Mouse (Mus musculus) forebrain, embryonic 16.5 days (tissue): ENCODE data around the gene Tymp. TPM values are rescaled to one million over a fixed set of nuclear protein-coding genes. Genes with fewer than 3 reads are reported as not detected.

Source experiments
- ATAC-seq: fragments of 200-750 bp; cut with Nextera tagmentation; 2 replicates; pipeline ENCODE4 v1.8.0; 2017; ENCODE audit warnings: mild to moderate bottlenecking, moderate library complexity
- H3K27ac ChIP-seq: fragments of 300-500 bp; sonication (generic); 2 replicates; pipeline ENCODE4 v1.5.1; 2014; ENCODE audit warnings: low read length, control low read depth
- H3K27me3 ChIP-seq: fragments of 300-500 bp; sonication (generic); replicated peaks from 2 replicates; pipeline ENCODE4 v1.6.1; 2014; ENCODE audit warnings: low read length; ENCODE audit not compliant: control insufficient read depth, insufficient read depth
- H3K36me3 ChIP-seq: fragments of 300-500 bp; sonication (generic); 2 replicates; pipeline ENCODE4 v1.6.1; 2014; ENCODE audit not compliant: control insufficient read depth, insufficient read depth
- H3K4me1 ChIP-seq: fragments of 300-500 bp; sonication (generic); replicated peaks from 2 replicates; pipeline ENCODE4 v1.6.1; 2014; ENCODE audit warnings: low read length; ENCODE audit not compliant: control insufficient read depth, insufficient read depth
- H3K4me2 ChIP-seq: fragments of 300-500 bp; sonication (generic); 2 replicates; pipeline ENCODE4 v1.6.1; 2014; ENCODE audit warnings: mild to moderate bottlenecking, low read length, control low read depth
- H3K4me3 ChIP-seq: fragments of 300-500 bp; sonication (generic); replicated peaks from 2 replicates; pipeline ENCODE4 v1.5.1; 2014; ENCODE audit warnings: mild to moderate bottlenecking, low read length, control low read depth
- H3K9ac ChIP-seq: fragments of 300-500 bp; sonication (generic); replicated peaks from 2 replicates; pipeline ENCODE4 v1.6.1; 2014; ENCODE audit warnings: low read depth, low read length, control low read depth
- H3K9me3 ChIP-seq: fragments of 300-500 bp; sonication (generic); 2 replicates; pipeline ENCODE4 v1.6.1; 2016; ENCODE audit warnings: low read length; ENCODE audit not compliant: control insufficient read depth
- WGBS: fragments of 180-500 bp; shearing (Covaris S2); extraction: QIAGEN DNeasy Blood & Tissue Kit; methylation state at CpG from one replicate; pipeline ENCODE4 v1.1.7; 2014; 5-methylcytosine and 5-hydroxymethylcytosine counted together
- polyA plus RNA-seq: library from polyadenylated mRNA; unstranded; fragments of >200 nt; fragmentation: Nextera tagmentation; extraction: Ambion mirVana; gene quantifications from 2 replicates; pipeline ENCODE4 v1.2.1, GENCODE M21; 2015

The Tymp gene
- polyA plus RNA-seq, 1 experiment from 2014 or later, result 2.6 TPM

- H3K4me2 ChIP-seq, result no peak overlapping the region
- H3K36me3 ChIP-seq, result peaks cover 47% of the 10 kb centered on the region
- no peak overlapping the region for H3K27ac ChIP-seq
- no peaks in the 10 kb centered on the region for H3K4me1 ChIP-seq
- no peak overlapping the region for H3K4me3 ChIP-seq
- no peak overlapping the region for H3K9ac ChIP-seq
- no peaks in the 10 kb centered on the region for H3K9me3 ChIP-seq
- ATAC-seq, result no peak
- 89% methylated on average over 7 of the region's 7 CpGs for WGBS
- H3K27me3 ChIP-seq, result no peaks in the 10 kb centered on the region
Observed at GRCm38 (mm10) chr15:89363051-89363450, 13.8 kb downstream of the Tymp start.

- Histone ChIP-seq H3K9ac (no peak overlapping the region), H3K4me1 (peaks cover 26% of the 10 kb centered on the region), H3K4me3 (no peak overlapping the region), H3K27me3 (no peaks in the 10 kb centered on the region), H3K4me2 (no peak overlapping the region), H3K27ac (no peak overlapping the region), H3K9me3 (no peaks in the 10 kb centered on the region), H3K36me3 (peaks cover 18% of the 10 kb centered on the region)
- 84% methylated on average over 3 of the region's 3 CpGs for WGBS
- ATAC-seq, result no peak
Observed at GRCm38 (mm10) chr15:89358784-89359183, 18.1 kb downstream of the Tymp start.

GRCm38 (mm10) chr15:89356372-89356771 lies 20.5 kb downstream of the Tymp start:
- no peaks in the 10 kb centered on the region for H3K9me3 ChIP-seq
- H3K4me2 ChIP-seq, result peak overlapping the region; percentile 94
- peak overlapping the region; percentile 79 for H3K9ac ChIP-seq
- peak overlapping the region; percentile 90 for H3K4me3 ChIP-seq
- H3K27me3 ChIP-seq, result no peaks in the 10 kb centered on the region
- ATAC-seq, result peak; percentile 66
- peaks cover 14% of the 10 kb centered on the region for H3K36me3 ChIP-seq
- WGBS, result under 1% methylated on average over 15 of the region's 15 CpGs
- H3K27ac ChIP-seq, result peak overlapping the region; percentile 81
- H3K4me1 ChIP-seq, result peaks cover 26% of the 10 kb centered on the region

GRCm38 (mm10) chr15:89355241-89356187 lies 21.3 kb downstream of the Tymp start, which contains the start of the genes Lmf2 and Ncaph2:
TSS of gene Lmf2 (minus strand) at chr15:89355659.
TSS of gene Ncaph2 (plus strand) at chr15:89355719.
- Histone ChIP-seq H3K4me2 (peak within 1 kb of the TSS; percentile 94), H3K27me3 (no peaks in the 10 kb centered on the region), H3K9ac (peak within 1 kb of the TSS; percentile 79), H3K9me3 (no peaks in the 10 kb centered on the region), H3K36me3 (peaks cover 13% of the 10 kb centered on the region), H3K4me1 (peaks cover 26% of the 10 kb centered on the region), H3K4me3 (peak within 1 kb of the TSS; percentile 90), H3K27ac (peak within 1 kb of the TSS; percentile 81)
- peak; percentile 94 for ATAC-seq
- under 1% methylated on average over 63 of the region's 64 CpGs for WGBS

- peak overlapping the region; percentile 90 for H3K4me3 ChIP-seq
- peaks cover 12% of the 10 kb centered on the region for H3K36me3 ChIP-seq
- H3K9me3 ChIP-seq, result no peaks in the 10 kb centered on the region
- H3K4me2 ChIP-seq, result peak overlapping the region; percentile 83
- no peaks in the 10 kb centered on the region for H3K27me3 ChIP-seq
- no peak overlapping the region for H3K27ac ChIP-seq
- peak overlapping the region; percentile 79 for H3K9ac ChIP-seq
- WGBS, result 86% methylated on average over 7 of the region's 7 CpGs
- peaks cover 26% of the 10 kb centered on the region for H3K4me1 ChIP-seq
- no peak for ATAC-seq
Observed at GRCm38 (mm10) chr15:89354455-89354854, 22.4 kb downstream of the Tymp start.

- Histone ChIP-seq H3K9me3 (no peaks in the 10 kb centered on the region), H3K4me2 (no peak overlapping the region), H3K27ac (no peak overlapping the region), H3K36me3 (peaks cover 12% of the 10 kb centered on the region), H3K4me1 (peaks cover 26% of the 10 kb centered on the region), H3K4me3 (no peak overlapping the region), H3K27me3 (no peaks in the 10 kb centered on the region), H3K9ac (no peak overlapping the region)
- WGBS, result 95% methylated on average over 16 of the region's 16 CpGs
- no peak for ATAC-seq
Observed at GRCm38 (mm10) chr15:89353837-89354236, 23.0 kb downstream of the Tymp start.

- Histone ChIP-seq H3K4me1 (peaks cover 26% of the 10 kb centered on the region), H3K4me3 (no peak overlapping the region), H3K4me2 (no peak overlapping the region), H3K9ac (no peak overlapping the region), H3K27me3 (no peaks in the 10 kb centered on the region), H3K36me3 (peaks cover 12% of the 10 kb centered on the region), H3K9me3 (no peaks in the 10 kb centered on the region), H3K27ac (no peak overlapping the region)
- ATAC-seq, result no peak
- 95% methylated on average over 12 of the region's 12 CpGs for WGBS
Observed at GRCm38 (mm10) chr15:89352795-89353194, 24.0 kb downstream of the Tymp start.

- Histone ChIP-seq H3K9ac (no peak overlapping the region), H3K4me1 (peaks cover 19% of the 10 kb centered on the region), H3K36me3 (peaks cover 12% of the 10 kb centered on the region), H3K27me3 (no peaks in the 10 kb centered on the region), H3K27ac (no peak overlapping the region), H3K9me3 (no peaks in the 10 kb centered on the region), H3K4me3 (no peak overlapping the region), H3K4me2 (no peak overlapping the region)
- 96% methylated on average over 14 of the region's 14 CpGs for WGBS
- ATAC-seq, result no peak
Observed at GRCm38 (mm10) chr15:89352054-89352453, 24.8 kb downstream of the Tymp start.

- Histone ChIP-seq H3K4me3 (no peak overlapping the region), H3K9me3 (no peaks in the 10 kb centered on the region), H3K9ac (no peak overlapping the region), H3K27ac (no peak overlapping the region), H3K27me3 (no peaks in the 10 kb centered on the region), H3K36me3 (peaks cover 12% of the 10 kb centered on the region), H3K4me2 (no peak overlapping the region), H3K4me1 (peaks cover 12% of the 10 kb centered on the region)
- 88% methylated on average over 15 of the region's 15 CpGs for WGBS
- ATAC-seq, result no peak
Observed at GRCm38 (mm10) chr15:89351302-89351701, 25.5 kb downstream of the Tymp start.
